Comparison of ENCODE assay signal across 7 mouse cellular contexts in genomic region chr4:123667260-123667867, GRCm38 (mm10). TPM values are rescaled to one million over a fixed set of nuclear protein-coding genes. Genes with fewer than 3 reads are reported as not detected.
A peak's percentile ranks its signal among the peaks of the same experiment; 100 is the strongest.
DNase-seq lines count a peak whose midpoint lies in the region; ATAC-seq and TF ChIP-seq lines count a peak whose summit lies in the region.

No protein-coding gene starts in this region.

- H3K4me2 ChIP-seq in hindbrain, embryonic 15.5 days, result no peak overlapping the region

- peaks cover 3% of the 10 kb centered on the region; the same call in 1 of the 2 replicates for H3K36me3 ChIP-seq in hindbrain, embryonic 15.5 days

- H3K4me1 ChIP-seq in hindbrain, embryonic 15.5 days (replicated peaks), result peaks cover 67% of the 10 kb centered on the region

- 6% methylated on average over 1 of the region's 1 CpGs for WGBS in hindbrain, embryonic 15.5 days

- H3K27me3 ChIP-seq in hindbrain, embryonic 15.5 days, result no peaks in the 10 kb centered on the region

- H3K27ac ChIP-seq in hindbrain, embryonic 15.5 days (replicated peaks), result peak overlapping the region; percentile 96
- H3K27ac ChIP-seq in left cerebral cortex, adult 2 months, result peak overlapping the region; percentile 87

- ATAC-seq in hindbrain, embryonic 15.5 days (ENCODE audit: low FRiP score, low read depth), result no peak

- intact Hi-C loops in left cerebral cortex, adult 2 months (cut with DNase I), result loop anchor here (1.0 to 5.0 kb wide), 4 partner anchors 79 to 360 kb away; no protein-coding TSS in a partner anchor

- peak; percentile 99 for TF ChIP-seq CTCF in left cerebral cortex, adult 2 months (IDR thresholded peaks at IDR 0.05)

- no peak overlapping the region for H3K9ac ChIP-seq in hindbrain, embryonic 15.5 days

- no peak overlapping the region for H3K4me3 ChIP-seq in hindbrain, embryonic 15.5 days
- H3K4me3 ChIP-seq in left cerebral cortex, adult 2 months, result no peak overlapping the region

- DNase-seq in adrenal gland, adult (ENCODE audit: inconsistent age in 2 of 2, low spot score in 1 of 2), result peak; percentile 77 to 96
- peak; percentile 91 to 94 for DNase-seq in cerebellum, postnatal 10 days
- DNase-seq in frontal cortex, postnatal 10 days (ENCODE audit: low spot score in 2 of 2), result peak; percentile 65 to 83
- DNase-seq in left cerebral cortex, adult 2 months (ENCODE audit: extremely low spot score in 1 of 2, low spot score in 2 of 2), result peak; percentile 81 to 88
- DNase-seq in mesoderm, embryonic 11.5 days (ENCODE audit: low read depth, low spot score), result peak; percentile 88
- peak; percentile 67 to 78 for DNase-seq in right cerebral cortex, postnatal 36 days (ENCODE audit: low spot score in 2 of 2)

- H3K9me3 ChIP-seq in hindbrain, embryonic 15.5 days, result no peaks in the 10 kb centered on the region

RNA-seq across cellular contexts. Expression of gene Macf1, which starts 16.8 kb away (rescaled TPM):
- 69.2 and 71.9 TPM in 2 replicates for polyA plus RNA-seq in hindbrain, embryonic 15.5 days (2015; fragmentation: Nextera tagmentation; extraction: Ambion mirVana)
- 100 to 1,000 TPM; 242 to 255 TPM for total RNA-seq in left cerebral cortex, adult 2 months (2021)

RNA-seq across cellular contexts. Expression of gene Ndufs5, which starts 50.6 kb away (rescaled TPM):
- polyA plus RNA-seq in hindbrain, embryonic 15.5 days (2015; fragmentation: Nextera tagmentation; extraction: Ambion mirVana), result 457 and 489 TPM in 2 replicates
- total RNA-seq in left cerebral cortex, adult 2 months (2021), result 100 to 1,000 TPM; 184 to 196 TPM
